Mouse (Mus musculus): ENCODE results near the gene Pdzrn3. TPM values are rescaled to one million over a fixed set of nuclear protein-coding genes. Genes with fewer than 3 reads are reported as not detected.

The Pdzrn3 gene
- total and polyA plus RNA-seq, 2 experiments from 2014 or later, result 11.2 to 35.3 TPM

- H3K9me3 ChIP-seq (ENCODE audit: low read length), result no peaks in the 10 kb centered on the region
- ATAC-seq, result no peak
These were observed 15.4 kb downstream of the Pdzrn3 start for GRCm38 (mm10) chr6:101362268-101362667.

GRCm38 (mm10) chr6:101360211-101360737 lies 17.4 kb downstream of the Pdzrn3 start:
- Histone ChIP-seq H3K36me3 (ENCODE audit: insufficient read depth, low read length) (no peaks in the 10 kb centered on the region), H3K27ac (no peak overlapping the region), H3K4me1 (ENCODE audit: insufficient read depth, low read length) (no peaks in the 10 kb centered on the region), H3K9ac (replicated peaks; ENCODE audit: low read length) (no peak overlapping the region), H3K4me2 (ENCODE audit: low read depth, low read length) (no peak overlapping the region), H3K27me3 (ENCODE audit: insufficient read depth, low read length) (no peaks in the 10 kb centered on the region), H3K4me3 (ENCODE audit: low read length) (no peak overlapping the region), H3K9me3 (ENCODE audit: low read length) (no peaks in the 10 kb centered on the region)
- no peak for TF ChIP-seq CTCF (IDR thresholded peaks at IDR 0.05; ENCODE audit: low read depth)
- WGBS, result 66% methylated on average over 12 of the region's 12 CpGs
- DNase-seq (ENCODE audit: low spot score) (no peak), ATAC-seq (no peak)

More at GRCm38 (mm10) chr6:101362268-101362667, 15.4 kb downstream of the Pdzrn3 start:
- 52% methylated on average over 4 of the region's 4 CpGs for WGBS
- Histone ChIP-seq H3K27ac (no peak overlapping the region), H3K27me3 (ENCODE audit: insufficient read depth, low read length) (no peaks in the 10 kb centered on the region), H3K36me3 (ENCODE audit: insufficient read depth, low read length) (no peaks in the 10 kb centered on the region), H3K4me2 (ENCODE audit: low read depth, low read length) (no peak overlapping the region), H3K4me3 (ENCODE audit: low read length) (no peak overlapping the region), H3K9ac (replicated peaks; ENCODE audit: low read length) (no peak overlapping the region), H3K4me1 (ENCODE audit: insufficient read depth, low read length) (peaks cover 6% of the 10 kb centered on the region; the same call in 1 of the 2 replicates)
- DNase-seq (ENCODE audit: low spot score), result no peak
- TF ChIP-seq CTCF (IDR thresholded peaks at IDR 0.05; ENCODE audit: low read depth), result no peak

- ATAC-seq (no peak), DNase-seq (ENCODE audit: low spot score) (no peak)
- H3K4me2 ChIP-seq (ENCODE audit: low read depth, low read length), result no peak overlapping the region
- TF ChIP-seq CTCF (IDR thresholded peaks at IDR 0.05; ENCODE audit: low read depth), result no peak
- H3K36me3 ChIP-seq (ENCODE audit: insufficient read depth, low read length), result no peaks in the 10 kb centered on the region
- no peaks in the 10 kb centered on the region for H3K9me3 ChIP-seq (ENCODE audit: low read length)
- H3K27me3 ChIP-seq (ENCODE audit: insufficient read depth, low read length), result no peaks in the 10 kb centered on the region
- H3K4me1 ChIP-seq (ENCODE audit: insufficient read depth, low read length), result no peaks in the 10 kb centered on the region
- no peak overlapping the region for H3K4me3 ChIP-seq (ENCODE audit: low read length)
- H3K9ac ChIP-seq (replicated peaks; ENCODE audit: low read length), result no peak overlapping the region
- WGBS, result 66% methylated on average over 4 of the region's 4 CpGs
- H3K27ac ChIP-seq, result no peak overlapping the region
These were observed 18.1 kb downstream of the Pdzrn3 start for GRCm38 (mm10) chr6:101359646-101360045.

GRCm38 (mm10) chr6:101354887-101355286 lies 22.8 kb downstream of the Pdzrn3 start:
- no peaks in the 10 kb centered on the region for H3K36me3 ChIP-seq (ENCODE audit: insufficient read depth, low read length)
- DNase-seq (ENCODE audit: low spot score), result no peak
- H3K9ac ChIP-seq (replicated peaks; ENCODE audit: low read length), result no peak overlapping the region
- no peaks in the 10 kb centered on the region for H3K9me3 ChIP-seq (ENCODE audit: low read length)
- H3K27me3 ChIP-seq (ENCODE audit: insufficient read depth, low read length), result no peaks in the 10 kb centered on the region
- H3K4me3 ChIP-seq (ENCODE audit: low read length), result no peak overlapping the region
- no peak for TF ChIP-seq CTCF (IDR thresholded peaks at IDR 0.05; ENCODE audit: low read depth)
- H3K4me2 ChIP-seq (ENCODE audit: low read depth, low read length), result no peak overlapping the region
- H3K4me1 ChIP-seq (ENCODE audit: insufficient read depth, low read length), result 0 out of 2 replicates have a peak, but pooled peaks cover 5% of the 10 kb centered on the region
- no peak overlapping the region for H3K27ac ChIP-seq
- ATAC-seq, result no peak
- 34% methylated on average over 1 of the region's 1 CpGs for WGBS

- Histone ChIP-seq H3K4me2 (ENCODE audit: low read depth, low read length) (no peak overlapping the region), H3K4me1 (ENCODE audit: insufficient read depth, low read length) (0 out of 2 replicates have a peak, but pooled peaks cover 5% of the 10 kb centered on the region), H3K27me3 (ENCODE audit: insufficient read depth, low read length) (no peaks in the 10 kb centered on the region), H3K36me3 (ENCODE audit: insufficient read depth, low read length) (no peaks in the 10 kb centered on the region), H3K9ac (replicated peaks; ENCODE audit: low read length) (no peak overlapping the region), H3K27ac (no peak overlapping the region), H3K4me3 (ENCODE audit: low read length) (no peak overlapping the region), H3K9me3 (ENCODE audit: low read length) (no peaks in the 10 kb centered on the region)
- 28% methylated on average over 8 of the region's 8 CpGs for WGBS
- DNase-seq (ENCODE audit: low spot score) (peak; percentile 41), ATAC-seq (no peak)
- TF ChIP-seq CTCF (IDR thresholded peaks at IDR 0.05; ENCODE audit: low read depth), result no peak
These were observed 23.3 kb downstream of the Pdzrn3 start for GRCm38 (mm10) chr6:101354230-101354881.

- no peak for TF ChIP-seq CTCF (IDR thresholded peaks at IDR 0.05; ENCODE audit: low read depth)
- Histone ChIP-seq H3K36me3 (ENCODE audit: insufficient read depth, low read length) (no peaks in the 10 kb centered on the region), H3K27me3 (ENCODE audit: insufficient read depth, low read length) (no peaks in the 10 kb centered on the region), H3K9ac (replicated peaks; ENCODE audit: low read length) (no peak overlapping the region), H3K27ac (no peak overlapping the region), H3K4me2 (ENCODE audit: low read depth, low read length) (no peak overlapping the region), H3K4me3 (ENCODE audit: low read length) (no peak overlapping the region), H3K9me3 (ENCODE audit: low read length) (no peaks in the 10 kb centered on the region), H3K4me1 (ENCODE audit: insufficient read depth, low read length) (0 out of 2 replicates have a peak, but pooled peaks cover 5% of the 10 kb centered on the region)
- no peak for ATAC-seq
- no peak for DNase-seq (ENCODE audit: low spot score)
- WGBS, result 32% methylated on average over 7 of the region's 7 CpGs
These were observed 24.0 kb downstream of the Pdzrn3 start for GRCm38 (mm10) chr6:101353701-101354100.

GRCm38 (mm10) chr6:101352626-101353025 lies 25.1 kb downstream of the Pdzrn3 start:
- Histone ChIP-seq H3K9me3 (ENCODE audit: low read length) (no peaks in the 10 kb centered on the region), H3K4me2 (ENCODE audit: low read depth, low read length) (no peak overlapping the region), H3K4me3 (ENCODE audit: low read length) (no peak overlapping the region), H3K27ac (no peak overlapping the region), H3K36me3 (ENCODE audit: insufficient read depth, low read length) (no peaks in the 10 kb centered on the region), H3K9ac (replicated peaks; ENCODE audit: low read length) (no peak overlapping the region), H3K4me1 (ENCODE audit: insufficient read depth, low read length) (0 out of 2 replicates have a peak, but pooled peaks cover 5% of the 10 kb centered on the region), H3K27me3 (ENCODE audit: insufficient read depth, low read length) (no peaks in the 10 kb centered on the region)
- no peak for ATAC-seq
- WGBS, result 41% methylated on average over 10 of the region's 10 CpGs
- no peak for DNase-seq (ENCODE audit: low spot score)
- no peak for TF ChIP-seq CTCF (IDR thresholded peaks at IDR 0.05; ENCODE audit: low read depth)

Data from hindbrain, postnatal 0 days (tissue).